Mouse (Mus musculus) bone marrow, adult 2 months (tissue): Measurements from ENCODE around the gene Samsn1. TPM values are rescaled to one million over a fixed set of nuclear protein-coding genes. Genes with fewer than 3 reads are reported as not detected.

Experiments used
- H3K27ac ChIP-seq: fragments of 200-500 bp; 2 replicates; pipeline ENCODE4 v1.5.1; 2012; ENCODE audit warnings: low read depth, mild to moderate bottlenecking, control low read depth, inconsistent platforms, low read length; ENCODE audit not compliant: control insufficient read depth, poor library complexity, insufficient read depth
- H3K4me1 ChIP-seq: fragments of 200-500 bp; 2 replicates; pipeline ENCODE4 v1.6.1; 2011; ENCODE audit warnings: low read length; ENCODE audit not compliant: control insufficient read depth, insufficient read depth
- H3K4me3 ChIP-seq: fragments of 200-500 bp; replicated peaks from 2 replicates; pipeline ENCODE3; 2011; ENCODE audit warnings: mild to moderate bottlenecking, low read depth, low read length, control low read depth; ENCODE audit not compliant: control insufficient read depth
- CTCF ChIP-seq: fragments of 200-500 bp; IDR thresholded peaks from 2 replicates; pipeline ENCODE4 v1.5.1; 2011; ENCODE audit warnings: low read length, control low read depth; ENCODE audit not compliant: control insufficient read depth, insufficient read depth
- POLR2A ChIP-seq: fragments of 200-500 bp; IDR thresholded peaks from 2 replicates; pipeline ENCODE4 v1.6.1; 2011; ENCODE audit warnings: low read depth, mild to moderate bottlenecking, control low read depth, low read length, borderline replicate concordance; ENCODE audit not compliant: control insufficient read depth
- WGBS: fragments of 180-500 bp; shearing (Covaris S2); methylation state at CpG from one replicate; pipeline ENCODE4 v1.1.7; 2018; 5-methylcytosine and 5-hydroxymethylcytosine counted together
- polyA plus RNA-seq: library from polyadenylated mRNA; stranded (reverse); fragments of >200 nt; gene quantifications from 2 replicates; pipeline ENCODE4 v1.2.4, GENCODE M21; 2011; ENCODE audit warnings: low replicate concordance; ENCODE audit not compliant: missing spikeins, insufficient read depth, insufficient read length

The Samsn1 gene
- polyA plus RNA-seq, 1 experiment = 13.2 TPM

DNA sequence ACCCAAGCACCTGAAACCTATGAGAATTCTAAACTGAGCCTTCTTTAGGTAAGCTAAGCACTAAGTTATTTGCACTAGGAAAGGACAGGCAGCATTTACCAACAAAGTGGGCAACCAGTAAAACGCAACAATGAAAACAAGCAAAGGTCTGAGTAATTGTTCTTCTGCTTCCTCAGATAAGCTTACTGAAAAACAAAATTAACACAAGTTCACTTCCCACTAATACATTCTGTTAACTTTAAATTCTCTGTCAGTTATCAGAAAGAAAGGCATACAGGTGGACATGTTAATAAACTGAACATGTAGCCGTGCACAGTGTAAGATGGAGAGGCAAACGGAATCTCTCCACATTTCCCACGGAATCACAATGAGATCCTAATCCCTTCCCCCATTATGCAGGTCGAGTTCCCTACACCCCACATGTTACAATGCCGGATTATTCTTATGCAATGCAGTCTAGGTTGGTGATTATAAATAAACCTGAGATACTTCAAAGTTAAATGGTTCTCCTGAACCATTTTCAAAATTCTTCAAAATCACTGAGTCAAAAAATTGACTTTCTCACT, 132.9 kb downstream of the Samsn1 start:
- no peak overlapping the region for H3K4me3 ChIP-seq
- TF ChIP-seq POLR2A (no peak), CTCF (no peak)
- peaks cover 2% of the 10 kb centered on the region; the same call in 1 of the 2 replicates for H3K4me1 ChIP-seq
- 30% methylated on average over 6 of the region's 6 CpGs for WGBS
- H3K27ac ChIP-seq = no peak overlapping the region

DNA sequence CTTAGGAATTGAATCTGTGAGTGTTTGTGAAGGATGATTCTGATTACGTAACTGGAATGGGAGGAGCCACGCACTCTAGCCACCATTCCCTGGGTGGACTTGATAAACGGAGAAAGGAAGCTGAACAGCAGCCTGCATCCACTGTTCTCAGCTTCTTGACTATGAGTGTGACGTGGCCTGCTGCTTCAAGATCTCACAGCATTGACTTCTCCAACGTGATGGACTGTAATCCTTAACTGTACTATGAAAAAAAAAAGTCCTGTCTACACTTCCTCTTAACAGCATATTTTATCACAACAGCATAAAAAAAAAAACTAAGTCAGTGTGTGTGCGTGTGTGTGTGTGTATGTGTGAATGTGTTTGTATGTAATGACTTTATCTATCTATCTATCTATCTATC, 134.9 kb downstream of the Samsn1 start:
- Histone ChIP-seq H3K4me1 (peaks cover 1% of the 10 kb centered on the region; the same call in 1 of the 2 replicates), H3K4me3 (no peak overlapping the region), H3K27ac (no peak overlapping the region)
- 30% methylated on average over 6 of the region's 6 CpGs for WGBS
- TF ChIP-seq POLR2A = no peak
- no peak for TF ChIP-seq CTCF

DNA sequence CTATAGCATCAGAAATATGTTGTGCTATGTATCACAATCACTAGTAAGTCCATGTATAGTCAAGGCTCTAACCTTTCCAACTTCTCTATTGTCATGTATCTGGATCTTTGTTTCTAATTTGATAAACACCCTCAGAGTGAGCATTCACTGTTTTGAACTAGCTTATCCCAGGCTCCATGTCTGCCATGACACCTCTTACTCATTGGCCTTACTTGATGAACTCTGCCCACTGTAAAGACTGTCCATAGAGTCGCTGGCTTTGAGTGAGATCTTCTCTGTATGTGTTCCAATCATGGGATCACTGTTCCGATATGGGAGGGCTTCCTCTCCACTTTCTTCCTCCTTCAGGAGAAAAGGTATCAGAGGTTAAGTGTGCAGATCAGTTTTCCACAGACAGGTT, 143.2 kb downstream of the Samsn1 start:
- TF ChIP-seq CTCF = no peak
- TF ChIP-seq POLR2A = no peak
- Histone ChIP-seq H3K27ac (no peak overlapping the region), H3K4me1 (no peaks in the 10 kb centered on the region; the same call in 1 of the 2 replicates), H3K4me3 (no peak overlapping the region)
- WGBS = 87% methylated on average over 2 of the region's 2 CpGs

DNA sequence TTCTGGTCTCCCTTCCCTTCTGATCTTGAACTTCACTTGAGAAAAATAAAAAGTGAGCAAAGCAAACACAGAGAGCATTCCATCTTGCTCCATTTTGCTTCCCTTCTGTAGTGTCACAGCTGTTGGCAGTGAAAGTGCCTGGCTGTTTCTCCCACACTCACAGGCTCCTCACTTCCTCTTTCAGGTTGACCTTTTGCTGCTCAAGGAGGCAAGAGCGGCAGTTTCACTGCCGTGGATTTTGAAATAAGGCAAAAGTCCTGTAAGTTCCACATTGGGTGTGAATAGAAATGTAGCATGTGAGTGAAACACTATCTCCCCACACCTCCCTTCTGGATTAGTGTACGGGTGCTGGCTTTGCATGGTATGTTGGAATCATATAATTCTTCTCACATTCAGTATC, 144.9 kb downstream of the Samsn1 start:
- H3K4me1 ChIP-seq = no peaks in the 10 kb centered on the region; the same call in 1 of the 2 replicates
- no peak overlapping the region for H3K4me3 ChIP-seq
- no peak overlapping the region for H3K27ac ChIP-seq
- TF ChIP-seq POLR2A (no peak), CTCF (no peak)
- 15% methylated on average over 3 of the region's 3 CpGs for WGBS

DNA sequence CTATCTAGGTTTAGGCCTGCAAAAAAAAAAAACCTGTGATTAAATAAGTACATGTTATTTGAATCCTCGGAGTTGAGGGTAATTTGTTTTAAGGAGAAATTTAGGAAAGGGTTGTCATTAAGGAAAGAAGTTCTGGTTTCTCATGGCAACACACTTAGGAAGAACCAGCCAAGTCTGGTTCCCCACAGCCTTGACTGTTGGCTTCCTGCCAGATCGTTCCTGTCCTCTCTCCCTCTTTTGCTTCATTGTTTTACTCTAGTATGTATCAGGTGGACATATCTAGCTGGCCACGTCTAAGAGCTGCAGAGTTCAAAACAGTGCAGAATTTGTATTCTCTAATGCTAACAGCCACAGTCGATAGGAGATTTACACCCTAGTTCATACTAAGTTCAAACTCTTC, 146.2 kb downstream of the Samsn1 start:
- TF ChIP-seq CTCF = no peak
- no peak for TF ChIP-seq POLR2A
- Histone ChIP-seq H3K27ac (no peak overlapping the region), H3K4me1 (no peaks in the 10 kb centered on the region; the same call in 1 of the 2 replicates), H3K4me3 (no peak overlapping the region)
- 74% methylated on average over 4 of the region's 4 CpGs for WGBS

DNA sequence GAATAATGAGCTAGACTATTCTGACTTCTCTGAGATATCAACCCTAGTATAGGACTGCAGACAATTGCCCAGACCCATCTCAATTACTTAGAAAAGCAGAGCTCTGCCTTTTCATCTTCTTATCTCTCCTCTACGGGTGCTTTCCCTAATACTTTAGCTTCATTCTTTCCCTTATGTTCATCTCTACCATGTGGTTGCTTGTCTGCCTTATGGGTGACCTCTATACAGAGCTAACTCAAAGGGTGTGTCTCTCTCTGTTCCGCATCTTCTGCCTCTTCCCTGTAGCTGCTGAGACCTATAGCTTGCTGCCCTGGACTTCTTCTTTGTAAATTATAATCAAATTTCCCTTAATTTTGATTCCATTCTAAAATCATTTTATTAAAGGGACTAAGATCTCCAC, 147.6 kb downstream of the Samsn1 start:
- WGBS = 69% methylated on average over 2 of the region's 2 CpGs
- H3K27ac ChIP-seq = no peak overlapping the region
- TF ChIP-seq POLR2A = no peak
- no peak for TF ChIP-seq CTCF
- no peaks in the 10 kb centered on the region; the same call in 1 of the 2 replicates for H3K4me1 ChIP-seq
- H3K4me3 ChIP-seq = no peak overlapping the region

DNA sequence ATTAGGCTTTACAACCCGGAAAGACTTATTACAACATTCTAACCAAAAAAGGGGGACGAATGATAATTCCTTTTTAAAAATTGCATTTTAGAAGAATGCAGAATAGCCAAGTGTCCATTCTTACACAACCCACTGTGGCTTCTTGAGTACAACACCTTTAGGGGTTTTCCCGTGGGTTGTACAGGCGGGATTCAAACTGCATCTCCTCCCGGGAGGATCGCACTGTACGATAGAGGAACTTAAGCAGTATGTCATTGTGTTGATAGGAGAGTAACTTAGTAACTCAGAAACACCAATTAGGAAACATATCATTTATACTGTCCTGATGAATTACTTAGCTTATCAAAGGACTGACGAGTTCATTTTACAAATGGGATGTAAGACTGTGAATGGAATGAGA, 149.8 kb downstream of the Samsn1 start:
- Histone ChIP-seq H3K4me1 (no peaks in the 10 kb centered on the region; the same call in 1 of the 2 replicates), H3K27ac (no peak overlapping the region), H3K4me3 (no peak overlapping the region)
- TF ChIP-seq POLR2A = no peak
- TF ChIP-seq CTCF = no peak
- 43% methylated on average over 8 of the region's 8 CpGs for WGBS

DNA sequence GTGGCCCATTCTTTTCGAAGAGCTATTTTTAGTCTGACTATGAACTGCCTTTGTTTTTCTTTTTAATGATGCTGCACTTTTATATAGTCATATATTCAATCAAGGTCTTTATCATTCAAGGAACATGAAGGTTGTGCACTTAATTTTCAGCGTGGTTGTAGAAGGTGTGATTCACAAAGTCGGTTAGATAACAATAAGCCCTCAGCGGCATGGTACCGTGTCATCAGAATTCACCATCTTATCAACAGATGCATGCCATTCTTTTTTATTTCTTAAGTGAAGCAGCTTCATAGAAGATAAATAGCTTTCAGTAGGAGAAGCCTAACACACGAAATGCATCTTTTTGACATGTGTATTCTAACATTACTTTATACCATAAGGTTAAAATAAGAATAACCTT, 154.7 kb downstream of the Samsn1 start:
- TF ChIP-seq POLR2A (no peak), CTCF (no peak)
- WGBS = 61% methylated on average over 6 of the region's 6 CpGs
- Histone ChIP-seq H3K4me1 (no peaks in the 10 kb centered on the region; the same call in 1 of the 2 replicates), H3K27ac (no peak overlapping the region), H3K4me3 (no peak overlapping the region)

DNA sequence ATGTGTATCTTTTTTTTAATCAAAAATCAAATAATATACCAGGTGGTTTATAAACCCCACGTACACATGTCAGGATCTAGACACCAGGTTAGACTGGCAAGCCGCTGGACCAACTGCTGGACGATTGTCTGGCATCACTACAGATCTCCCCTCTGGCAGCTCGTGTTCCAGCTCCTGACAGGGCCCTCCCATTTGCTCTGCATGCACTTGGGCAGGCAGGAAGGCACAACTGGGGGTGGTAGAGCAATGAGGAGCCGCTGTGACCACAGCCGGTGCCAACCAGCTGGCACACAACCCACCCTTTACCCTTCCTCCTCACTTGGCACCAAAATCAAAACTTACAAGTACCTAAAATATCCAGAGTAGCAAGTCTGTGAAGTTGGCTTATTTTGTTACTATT, 156.6 kb downstream of the Samsn1 start:
- Histone ChIP-seq H3K4me3 (no peak overlapping the region), H3K4me1 (no peaks in the 10 kb centered on the region; the same call in 1 of the 2 replicates), H3K27ac (no peak overlapping the region)
- 19% methylated on average over 6 of the region's 6 CpGs for WGBS
- no peak for TF ChIP-seq POLR2A
- no peak for TF ChIP-seq CTCF
